Mouse (Mus musculus) lung, adult 2 months (tissue): Measurements from ENCODE around the gene Gm49380. TPM values are rescaled to one million over a fixed set of nuclear protein-coding genes. Genes with fewer than 3 reads are reported as not detected.

Source experiments
- DNase-seq: peaks from one replicate; pipeline ENCODE4 v3.0.0; 2022
- H3K4me1 ChIP-seq: fragments of 200-500 bp; 2 replicates; pipeline ENCODE4 v1.6.1; 2011; ENCODE audit warnings: low read length; ENCODE audit not compliant: control insufficient read depth, insufficient read depth
- H3K4me3 ChIP-seq: fragments of 200-500 bp; replicated peaks from 2 replicates; pipeline ENCODE3; 2011; ENCODE audit warnings: low read depth, mild to moderate bottlenecking, control low read depth, low read length; ENCODE audit errors: extremely low read depth
- CTCF ChIP-seq: fragments of 200-500 bp; IDR thresholded peaks from 2 replicates; pipeline ENCODE4 v1.5.1; 2011; ENCODE audit warnings: mild to moderate bottlenecking, low read length, control low read depth; ENCODE audit not compliant: insufficient read depth
- POLR2A ChIP-seq: fragments of 200-500 bp; IDR thresholded peaks from 2 replicates; pipeline ENCODE4 v1.6.1; 2011; ENCODE audit warnings: low read depth, mild to moderate bottlenecking, control low read depth, low read length, borderline replicate concordance; ENCODE audit errors: extremely low read depth
- WGBS: fragments of 180-500 bp; shearing (Covaris S2); methylation state at CpG from one replicate; pipeline ENCODE4 v1.1.7; 2018; 5-methylcytosine and 5-hydroxymethylcytosine counted together
- polyA plus RNA-seq: library from polyadenylated mRNA; depleted of rRNA; stranded (reverse); fragments of >200 nt; gene quantifications from 2 replicates; pipeline ENCODE4 v1.2.3, GENCODE M21; 2012

Gm49380 gene
- polyA plus RNA-seq, 1 experiment: not detected

DNA sequence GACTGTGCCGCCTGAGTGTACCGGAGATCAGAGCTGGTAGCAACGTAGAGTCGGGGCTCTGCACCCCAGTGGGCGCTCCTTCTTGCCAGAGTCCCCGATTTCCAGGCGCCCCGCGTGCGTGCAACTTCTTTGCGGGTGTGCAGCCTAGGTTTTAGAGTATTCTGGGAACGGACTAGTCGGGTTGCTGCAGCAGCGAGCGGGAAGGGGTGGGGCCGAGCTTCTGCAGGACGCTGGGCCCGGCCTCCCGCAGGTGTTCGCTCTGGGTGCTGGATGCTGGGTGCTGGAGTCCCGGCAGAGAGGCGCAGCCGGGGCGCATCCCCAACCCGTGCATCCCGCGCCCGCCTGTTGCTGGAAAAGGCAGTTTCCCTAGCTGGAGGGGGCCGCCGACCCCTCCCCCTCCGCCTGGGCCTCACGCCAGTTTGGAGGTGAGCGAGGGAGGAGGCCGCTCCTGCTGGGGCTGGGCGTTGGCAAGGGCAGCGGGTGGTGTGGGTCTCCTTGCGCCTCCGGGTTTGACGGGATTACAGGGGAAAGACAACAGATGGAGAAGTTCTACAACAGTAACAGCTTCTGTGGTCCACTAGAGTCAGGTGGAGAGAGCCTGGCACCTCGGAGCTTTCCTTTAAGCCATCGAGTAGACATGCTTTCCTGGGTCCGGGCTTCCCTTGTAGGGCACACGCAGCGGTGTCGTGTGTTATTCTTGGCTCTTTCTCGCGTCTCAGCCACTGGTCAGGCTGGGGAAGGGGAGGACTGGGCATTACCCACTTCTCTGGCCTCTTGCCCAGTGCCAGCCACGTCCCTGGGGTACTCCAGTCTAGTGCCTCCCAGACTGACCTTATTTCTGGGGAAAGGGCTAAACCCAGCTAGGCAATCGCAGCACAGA, 21.8 kb upstream of the Gm49380 start:
- Histone ChIP-seq H3K4me1 (peaks cover 6% of the 10 kb centered on the region), H3K4me3 (peak overlapping the region; percentile 64)
- TF ChIP-seq CTCF (no peak), POLR2A (no peak)
- peak; percentile 57 for DNase-seq
- WGBS: 2% methylated on average over 49 of the region's 49 CpGs

- under 1% methylated on average over 54 of the region's 55 CpGs for WGBS
- peak; percentile 71 for DNase-seq
- Histone ChIP-seq H3K4me3 (peak within 1 kb of the TSS; percentile 65), H3K4me1 (peaks cover 6% of the 10 kb centered on the region)
- peak; percentile 88 for TF ChIP-seq POLR2A
- TF ChIP-seq CTCF: no peak
These were observed 21.0 kb upstream of the Gm49380 start, which contains the start of gene Mcam for GRCm38 (mm10) chr9:44134101-44134850. TSS of gene Mcam (plus strand) at chr9:44134469.

GRCm38 (mm10) chr9:44133287-44133686, 20.0 kb upstream of the Gm49380 start:
- Histone ChIP-seq H3K4me1 (peaks cover 10% of the 10 kb centered on the region), H3K4me3 (peak overlapping the region; percentile 24)
- TF ChIP-seq CTCF (no peak), POLR2A (no peak)
- DNase-seq: peak; percentile 23
- WGBS: 22% methylated on average over 2 of the region's 2 CpGs

DNA sequence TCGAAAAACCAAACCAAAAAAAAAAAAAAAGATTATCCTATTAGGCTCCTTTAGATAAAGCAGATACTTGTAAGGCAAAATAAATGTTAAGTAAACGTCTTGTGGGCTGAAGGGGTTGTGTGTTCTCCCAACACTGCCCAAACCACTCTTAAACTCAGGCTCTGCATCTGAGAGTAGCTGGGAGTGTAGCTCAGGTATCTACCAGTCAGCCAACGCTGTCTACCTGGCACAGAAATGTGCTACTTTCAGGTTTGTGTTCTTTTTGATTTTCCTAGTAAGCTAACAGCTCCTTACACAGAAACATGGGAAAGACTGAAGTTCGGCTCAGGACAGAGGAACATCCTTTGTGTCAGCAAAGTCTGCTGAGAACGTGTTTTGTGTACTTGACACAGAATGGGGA, 18.9 kb upstream of the Gm49380 start:
- DNase-seq: no peak
- H3K4me1 ChIP-seq: peaks cover 15% of the 10 kb centered on the region
- WGBS: 51% methylated on average over 5 of the region's 5 CpGs
- no peak for TF ChIP-seq POLR2A
- TF ChIP-seq CTCF: no peak
- H3K4me3 ChIP-seq: no peak overlapping the region

- no peak for TF ChIP-seq POLR2A
- no peak for TF ChIP-seq CTCF
- WGBS: 44% methylated on average over 7 of the region's 7 CpGs
- Histone ChIP-seq H3K4me3 (peak overlapping the region; percentile 26), H3K4me1 (peaks cover 15% of the 10 kb centered on the region)
- DNase-seq: no peak
These were observed 17.9 kb upstream of the Gm49380 start for GRCm38 (mm10) chr9:44131276-44131590.

DNA sequence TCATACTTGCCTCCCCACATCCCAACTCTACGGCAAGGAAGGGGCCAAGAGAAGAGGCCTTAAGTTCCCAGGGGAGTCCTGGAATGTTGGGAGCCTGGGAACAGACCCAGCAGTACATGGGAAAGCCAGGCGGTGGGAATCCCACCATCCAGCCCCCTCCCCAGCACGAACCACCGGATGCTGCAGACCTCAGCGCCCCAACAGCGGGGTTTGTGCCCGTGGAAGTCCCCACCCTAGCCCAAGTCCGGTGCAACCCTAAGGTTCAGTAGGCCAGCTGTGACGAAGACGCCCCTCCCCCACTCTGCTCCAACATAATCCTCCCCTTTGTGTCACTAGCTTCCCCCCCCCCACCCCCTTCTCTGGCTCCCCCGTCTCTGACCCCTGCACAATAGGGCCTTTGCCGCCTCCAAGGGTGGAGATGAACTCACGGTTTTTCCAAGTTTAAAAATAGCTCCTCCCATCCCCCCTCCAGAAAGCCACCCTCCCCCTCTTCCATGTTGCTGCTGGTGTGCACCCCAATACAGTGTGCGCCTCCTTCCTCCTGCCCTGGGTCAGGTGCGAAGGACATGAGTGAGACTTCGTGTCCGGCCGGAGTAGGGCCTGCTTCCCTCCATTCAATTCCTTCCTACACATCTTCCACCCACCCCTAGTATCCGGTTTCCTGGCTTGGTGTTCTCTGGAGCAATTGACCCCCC, 17.4 kb upstream of the Gm49380 start:
- Histone ChIP-seq H3K4me1 (peaks cover 16% of the 10 kb centered on the region), H3K4me3 (peak overlapping the region; percentile 26)
- 26% methylated on average over 19 of the region's 19 CpGs for WGBS
- peak; percentile 23; the same call in 1 of the 2 replicates for TF ChIP-seq POLR2A
- TF ChIP-seq CTCF: no peak
- no peak for DNase-seq

- peak; percentile 73 for DNase-seq
- peak; percentile 64; the same call in 1 of the 2 replicates for TF ChIP-seq POLR2A
- no peak for TF ChIP-seq CTCF
- H3K4me3 ChIP-seq: peak overlapping the region; percentile 30
- under 1% methylated on average over 27 of the region's 27 CpGs for WGBS
- H3K4me1 ChIP-seq: peaks cover 17% of the 10 kb centered on the region
These were observed 16.7 kb upstream of the Gm49380 start for GRCm38 (mm10) chr9:44130034-44130433.

- WGBS: 7% methylated on average over 9 of the region's 9 CpGs
- Histone ChIP-seq H3K4me1 (peaks cover 18% of the 10 kb centered on the region), H3K4me3 (peak overlapping the region; percentile 30)
- no peak for TF ChIP-seq CTCF
- TF ChIP-seq POLR2A: peak; percentile 40; the same call in 1 of the 2 replicates
- DNase-seq: no peak
These were observed 16.3 kb upstream of the Gm49380 start for GRCm38 (mm10) chr9:44129633-44130032.

DNA sequence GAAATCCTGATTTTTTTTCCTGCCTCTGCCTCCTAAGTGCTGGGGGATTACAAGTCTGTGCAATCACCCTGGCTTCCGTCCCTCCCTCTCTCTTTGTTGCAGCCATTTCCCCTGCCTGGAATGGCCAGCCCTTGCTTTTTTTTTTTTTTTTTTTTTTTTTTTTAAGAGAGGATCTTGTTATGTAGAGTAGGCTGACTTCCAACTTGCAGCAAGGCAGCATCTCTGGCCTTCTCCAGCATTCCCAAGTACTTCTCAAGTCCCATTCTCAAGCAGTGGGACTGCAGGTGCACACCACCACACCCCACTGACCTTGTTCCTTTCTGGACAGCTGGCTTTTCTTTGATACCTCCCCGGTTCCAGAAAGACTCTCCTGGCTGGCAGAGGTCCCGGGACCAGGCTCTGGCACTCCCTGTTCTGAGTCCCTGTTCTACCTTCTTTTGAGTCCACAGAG, 14.1 kb upstream of the Gm49380 start:
- WGBS: 25% methylated on average over 3 of the region's 3 CpGs
- TF ChIP-seq POLR2A (no peak), CTCF (no peak)
- H3K4me3 ChIP-seq: no peak overlapping the region
- peaks cover 18% of the 10 kb centered on the region for H3K4me1 ChIP-seq
- DNase-seq: no peak

DNA sequence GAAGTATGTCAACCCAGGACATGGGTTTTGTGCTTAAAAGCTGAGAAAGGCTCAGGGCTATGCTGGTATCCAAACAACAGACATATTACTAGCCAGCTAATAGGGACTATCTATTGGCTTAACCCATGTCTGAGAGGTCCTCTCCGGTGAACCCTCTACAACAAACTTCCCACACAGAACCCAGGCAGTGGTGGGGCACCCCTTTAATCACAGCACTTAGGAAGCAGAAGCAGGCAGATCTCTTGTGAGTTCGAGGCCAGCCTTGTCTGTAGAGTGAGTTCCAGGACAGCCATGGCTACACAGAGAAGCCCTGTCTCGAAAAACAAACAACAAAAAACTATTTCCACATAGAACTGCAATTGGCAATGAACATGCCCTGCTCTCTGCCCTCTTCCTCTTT, 13.4 kb upstream of the Gm49380 start:
- Histone ChIP-seq H3K4me3 (no peak overlapping the region), H3K4me1 (peaks cover 18% of the 10 kb centered on the region)
- DNase-seq: no peak
- WGBS: 54% methylated on average over 3 of the region's 3 CpGs
- no peak for TF ChIP-seq CTCF
- no peak for TF ChIP-seq POLR2A
